Mouse (Mus musculus) midbrain, embryonic 10.5 days (tissue): ENCODE data around the gene Kazn. TPM values are rescaled to one million over a fixed set of nuclear protein-coding genes. Genes with fewer than 3 reads are reported as not detected.

Source experiments
- DNase-seq: peaks from one replicate; pipeline ENCODE4 v3.0.0-alpha.2; 2017; ENCODE audit warnings: low spot score
- H3K27ac ChIP-seq: fragments of 300-500 bp; sonication (generic); replicated peaks from 2 replicates; pipeline ENCODE4 v1.5.1; 2016; ENCODE audit warnings: mild to moderate bottlenecking
- H3K27me3 ChIP-seq: fragments of 300-500 bp; sonication (generic); 2 replicates; pipeline ENCODE4 v1.6.1; 2016; ENCODE audit warnings: low read depth, mild to moderate bottlenecking; ENCODE audit not compliant: poor library complexity, severe bottlenecking
- H3K36me3 ChIP-seq: fragments of 300-500 bp; sonication (generic); 2 replicates; pipeline ENCODE4 v1.6.1; 2016; ENCODE audit warnings: mild to moderate bottlenecking, moderate library complexity
- H3K4me1 ChIP-seq: fragments of 300-500 bp; sonication (generic); 2 replicates; pipeline ENCODE4 v1.6.1; 2016
- H3K4me3 ChIP-seq: fragments of 300-500 bp; sonication (generic); 2 replicates; pipeline ENCODE4 v1.5.1; 2016; ENCODE audit warnings: mild to moderate bottlenecking, moderate library complexity
- H3K9me3 ChIP-seq: fragments of 300-500 bp; sonication (generic); replicated peaks from 2 replicates; pipeline ENCODE4 v1.6.1; 2016; ENCODE audit warnings: mild to moderate bottlenecking
- WGBS: fragments of 180-500 bp; shearing (Covaris S2); methylation state at CpG from one replicate; pipeline ENCODE4 v1.1.7; 2016; 5-methylcytosine and 5-hydroxymethylcytosine counted together
- polyA plus RNA-seq: library from polyadenylated mRNA; unstranded; fragments of >200 nt; fragmentation: Nextera tagmentation; extraction: Ambion mirVana; gene quantifications from 2 replicates; pipeline ENCODE4 v1.2.1, GENCODE M21; 2016

The Kazn gene
- polyA plus RNA-seq = 9.4 and 12.2 TPM in 2 replicates

GRCm38 (mm10) chr4:142239240-142240126 is at the start of gene Kazn:
Gene Kazn, minus strand, starts transcription at chr4:142239401.
- DNase-seq = peak; percentile 93
- WGBS = 4% methylated on average over 44 of the region's 46 CpGs
- peaks cover 41% of the 10 kb centered on the region for H3K4me1 ChIP-seq

GRCm38 (mm10) chr4:142285471-142285870 is 46.3 kb upstream of the Kazn start:
- H3K4me3 ChIP-seq = no peak overlapping the region
- no peak overlapping the region for H3K27ac ChIP-seq
- H3K36me3 ChIP-seq = no peaks in the 10 kb centered on the region
- WGBS = 91% methylated on average over 2 of the region's 2 CpGs
- H3K4me1 ChIP-seq = 0 out of 2 replicates have a peak, but pooled peaks cover 3% of the 10 kb centered on the region
- no peak for DNase-seq
- H3K9me3 ChIP-seq = 0 out of 2 replicates have a peak, but pooled peaks cover 5% of the 10 kb centered on the region
- H3K27me3 ChIP-seq = no peaks in the 10 kb centered on the region

More at GRCm38 (mm10) chr4:142239240-142240126, at the start of gene Kazn:
- H3K9me3 ChIP-seq = no peaks in the 10 kb centered on the region
- peaks cover 28% of the 10 kb centered on the region for H3K27me3 ChIP-seq
- H3K27ac ChIP-seq = peak within 1 kb of the TSS; percentile 83
- peak within 1 kb of the TSS; percentile 77 for H3K4me3 ChIP-seq
- no peaks in the 10 kb centered on the region for H3K36me3 ChIP-seq

GRCm38 (mm10) chr4:142283867-142284266 is 44.7 kb upstream of the Kazn start:
- H3K9me3 ChIP-seq = 0 out of 2 replicates have a peak, but pooled peaks cover 5% of the 10 kb centered on the region
- H3K36me3 ChIP-seq = no peaks in the 10 kb centered on the region
- no peak overlapping the region for H3K27ac ChIP-seq
- no peak overlapping the region for H3K4me3 ChIP-seq
- no peak for DNase-seq
- 91% methylated on average over 5 of the region's 5 CpGs for WGBS
- 0 out of 2 replicates have a peak, but pooled peaks cover 3% of the 10 kb centered on the region for H3K4me1 ChIP-seq
- no peaks in the 10 kb centered on the region for H3K27me3 ChIP-seq

GRCm38 (mm10) chr4:142278197-142278575 is 39.0 kb upstream of the Kazn start:
- Histone ChIP-seq H3K4me3 (no peak overlapping the region), H3K27ac (no peak overlapping the region), H3K9me3 (peaks cover 5% of the 10 kb centered on the region), H3K27me3 (no peaks in the 10 kb centered on the region), H3K36me3 (no peaks in the 10 kb centered on the region), H3K4me1 (no peaks in the 10 kb centered on the region)
- no peak for DNase-seq
- WGBS = 89% methylated on average over 6 of the region's 6 CpGs

GRCm38 (mm10) chr4:142277481-142278196 is 38.4 kb upstream of the Kazn start:
- H3K27ac ChIP-seq = no peak overlapping the region
- 49% methylated on average over 20 of the region's 20 CpGs for WGBS
- no peaks in the 10 kb centered on the region for H3K27me3 ChIP-seq
- no peak overlapping the region for H3K4me3 ChIP-seq
- DNase-seq = no peak
- no peaks in the 10 kb centered on the region for H3K4me1 ChIP-seq
- no peaks in the 10 kb centered on the region for H3K36me3 ChIP-seq
- H3K9me3 ChIP-seq = peaks cover 7% of the 10 kb centered on the region

GRCm38 (mm10) chr4:142275242-142275641 is 36.0 kb upstream of the Kazn start:
- WGBS = 44% methylated on average over 2 of the region's 2 CpGs
- DNase-seq = no peak
- Histone ChIP-seq H3K9me3 (peaks cover 7% of the 10 kb centered on the region), H3K27ac (no peak overlapping the region), H3K4me1 (no peaks in the 10 kb centered on the region), H3K4me3 (no peak overlapping the region), H3K36me3 (no peaks in the 10 kb centered on the region), H3K27me3 (no peaks in the 10 kb centered on the region)

GRCm38 (mm10) chr4:142274441-142275234 is 35.4 kb upstream of the Kazn start:
- Histone ChIP-seq H3K27ac (no peak overlapping the region), H3K4me1 (no peaks in the 10 kb centered on the region), H3K4me3 (no peak overlapping the region), H3K9me3 (peaks cover 8% of the 10 kb centered on the region), H3K36me3 (no peaks in the 10 kb centered on the region), H3K27me3 (no peaks in the 10 kb centered on the region)
- 80% methylated on average over 11 of the region's 11 CpGs for WGBS
- DNase-seq = no peak

- H3K4me1 ChIP-seq = peaks cover 17% of the 10 kb centered on the region
- no peak overlapping the region for H3K4me3 ChIP-seq
- no peaks in the 10 kb centered on the region for H3K27me3 ChIP-seq
- peaks cover 5% of the 10 kb centered on the region; the same call in 1 of the 2 replicates for H3K36me3 ChIP-seq
- H3K9me3 ChIP-seq = peaks cover 17% of the 10 kb centered on the region
- 78% methylated on average over 3 of the region's 3 CpGs for WGBS
- H3K27ac ChIP-seq = no peak overlapping the region
- no peak for DNase-seq
These were observed 32.3 kb upstream of the Kazn start for GRCm38 (mm10) chr4:142271506-142271905.

GRCm38 (mm10) chr4:142267832-142268231 is 28.6 kb upstream of the Kazn start:
- WGBS = 17% methylated on average over 4 of the region's 4 CpGs
- no peak overlapping the region for H3K4me3 ChIP-seq
- H3K27ac ChIP-seq = peak overlapping the region; percentile 19; the same call in 1 of the 2 replicates

GRCm38 (mm10) chr4:142267348-142267819 is 28.2 kb upstream of the Kazn start:
- 7% methylated on average over 4 of the region's 4 CpGs for WGBS
- peak overlapping the region; percentile 19; the same call in 1 of the 2 replicates for H3K27ac ChIP-seq

More at GRCm38 (mm10) chr4:142267832-142268231, 28.6 kb upstream of the Kazn start:
- no peaks in the 10 kb centered on the region for H3K27me3 ChIP-seq
- H3K36me3 ChIP-seq = peaks cover 5% of the 10 kb centered on the region; the same call in 1 of the 2 replicates
- DNase-seq = no peak
- peaks cover 10% of the 10 kb centered on the region for H3K9me3 ChIP-seq
- H3K4me1 ChIP-seq = peaks cover 17% of the 10 kb centered on the region

GRCm38 (mm10) chr4:142264335-142264734 is 25.1 kb upstream of the Kazn start:
- H3K27ac ChIP-seq = no peak overlapping the region
- H3K36me3 ChIP-seq = peaks cover 5% of the 10 kb centered on the region; the same call in 1 of the 2 replicates
- H3K9me3 ChIP-seq = peaks cover 7% of the 10 kb centered on the region
- H3K4me3 ChIP-seq = no peak overlapping the region
- 93% methylated on average over 7 of the region's 7 CpGs for WGBS
- H3K4me1 ChIP-seq = peaks cover 17% of the 10 kb centered on the region
- DNase-seq = no peak
- H3K27me3 ChIP-seq = no peaks in the 10 kb centered on the region

More at GRCm38 (mm10) chr4:142267348-142267819, 28.2 kb upstream of the Kazn start:
- no peak overlapping the region for H3K4me3 ChIP-seq
- peaks cover 17% of the 10 kb centered on the region for H3K4me1 ChIP-seq
- H3K36me3 ChIP-seq = peaks cover 5% of the 10 kb centered on the region; the same call in 1 of the 2 replicates
- no peak for DNase-seq
- no peaks in the 10 kb centered on the region for H3K27me3 ChIP-seq
- H3K9me3 ChIP-seq = peaks cover 10% of the 10 kb centered on the region

- Histone ChIP-seq H3K9me3 (no peaks in the 10 kb centered on the region), H3K27ac (no peak overlapping the region), H3K27me3 (no peaks in the 10 kb centered on the region), H3K4me1 (no peaks in the 10 kb centered on the region), H3K4me3 (no peak overlapping the region), H3K36me3 (no peaks in the 10 kb centered on the region)
- no peak for DNase-seq
- 65% methylated on average over 4 of the region's 4 CpGs for WGBS
These were observed 22.5 kb upstream of the Kazn start for GRCm38 (mm10) chr4:142261725-142262124.
